Mouse (Mus musculus): ENCODE results near the gene Gnai2. TPM values are rescaled to one million over a fixed set of nuclear protein-coding genes. Genes with fewer than 3 reads are reported as not detected.
A peak's percentile ranks its signal among the peaks of the same experiment; 100 is the strongest.

Gnai2 gene
- polyA plus RNA-seq, 1 experiment, result 284 TPM

DNA sequence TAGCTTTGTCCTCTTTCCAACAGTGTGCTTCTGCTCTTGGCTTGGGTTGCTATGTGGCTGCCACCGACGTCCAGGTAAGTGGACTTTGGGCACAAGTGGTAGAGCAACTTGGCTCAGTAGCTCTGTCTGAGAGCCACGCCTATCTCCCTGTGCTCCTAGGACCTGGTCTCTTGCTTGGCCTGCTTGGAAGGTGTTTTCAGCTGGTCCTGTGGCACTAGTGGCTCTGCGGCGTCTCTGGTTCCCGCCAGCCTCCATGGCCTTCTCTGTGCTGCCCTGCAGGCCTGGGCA is 44.5 kb downstream of the Gnai2 start:
- Histone ChIP-seq H3K36me3 (ENCODE audit: control insufficient read depth, insufficient read depth, low read length, poor library complexity, severe bottlenecking) (peaks cover 35% of the 10 kb centered on the region), H3K27me3 (ENCODE audit: control insufficient read depth, insufficient read depth, low read length, poor library complexity, severe bottlenecking) (no peaks in the 10 kb centered on the region), H3K9me3 (replicated peaks; ENCODE audit: control insufficient read depth, insufficient read depth, low read length, poor library complexity, severe bottlenecking) (peaks cover 13% of the 10 kb centered on the region), H3K4me3 (ENCODE audit: low read depth, low read length) (no peak overlapping the region), H3K4me1 (ENCODE audit: control insufficient read depth, insufficient read depth, low read length) (peaks cover 2% of the 10 kb centered on the region), H3K9ac (ENCODE audit: low read depth, poor library complexity, severe bottlenecking) (no peak overlapping the region), H3K27ac (ENCODE audit: insufficient read depth, low read length) (no peak overlapping the region)
- TF ChIP-seq POLR2A (IDR thresholded peaks at IDR 0.05; ENCODE audit: insufficient read depth, low read length) (no peak), EP300 (IDR thresholded peaks at IDR 0.05; ENCODE audit: insufficient read depth, low read depth, low read length) (no peak), CTCF (IDR thresholded peaks at IDR 0.05; ENCODE audit: low read depth, low read length) (no peak)

DNA sequence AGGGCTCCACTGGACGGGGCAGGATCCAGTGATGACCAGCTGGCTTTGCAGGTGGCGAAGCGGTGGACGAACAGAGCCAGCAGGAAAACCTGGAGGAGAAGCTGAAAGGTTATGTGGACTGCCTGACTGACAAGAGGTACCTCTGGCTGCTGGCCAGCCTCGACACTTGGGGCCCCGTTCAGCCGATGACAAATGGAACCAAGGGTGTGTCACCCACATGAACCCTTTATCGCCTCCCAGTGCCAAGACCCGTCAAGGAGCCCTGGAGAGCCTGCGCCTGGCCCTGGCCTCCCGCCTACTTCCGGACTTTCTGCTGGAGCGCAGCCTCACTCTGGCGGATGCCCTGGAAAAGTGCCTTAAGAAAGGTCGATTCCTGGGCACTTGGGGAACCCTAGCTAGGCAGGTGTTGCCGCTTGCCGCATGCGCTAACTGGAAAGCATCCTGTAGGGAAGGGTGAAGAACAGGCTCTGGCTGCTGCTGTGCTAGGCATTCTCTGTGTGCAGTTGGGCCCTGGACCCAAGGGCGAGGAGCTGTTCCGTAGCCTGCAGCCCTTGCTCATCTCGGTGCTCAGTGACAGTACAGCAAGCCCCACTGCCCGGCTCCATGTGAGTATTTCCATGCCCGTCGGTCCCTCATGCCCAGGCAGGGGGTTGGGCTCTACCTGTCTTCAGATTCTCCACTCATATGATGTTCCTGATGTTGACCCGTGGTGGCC is 45.0 kb downstream of the Gnai2 start:
- no peak for TF ChIP-seq EP300 (IDR thresholded peaks at IDR 0.05; ENCODE audit: insufficient read depth, low read depth, low read length)
- no peak overlapping the region for H3K27ac ChIP-seq (ENCODE audit: insufficient read depth, low read length)
- H3K9ac ChIP-seq (ENCODE audit: low read depth, poor library complexity, severe bottlenecking), result no peak overlapping the region
- H3K9me3 ChIP-seq (replicated peaks; ENCODE audit: control insufficient read depth, insufficient read depth, low read length, poor library complexity, severe bottlenecking), result peaks cover 13% of the 10 kb centered on the region
- peaks cover 35% of the 10 kb centered on the region for H3K36me3 ChIP-seq (ENCODE audit: control insufficient read depth, insufficient read depth, low read length, poor library complexity, severe bottlenecking)
- peaks cover 2% of the 10 kb centered on the region for H3K4me1 ChIP-seq (ENCODE audit: control insufficient read depth, insufficient read depth, low read length)
- H3K27me3 ChIP-seq (ENCODE audit: control insufficient read depth, insufficient read depth, low read length, poor library complexity, severe bottlenecking), result no peaks in the 10 kb centered on the region
- H3K4me3 ChIP-seq (ENCODE audit: low read depth, low read length), result no peak overlapping the region

DNA sequence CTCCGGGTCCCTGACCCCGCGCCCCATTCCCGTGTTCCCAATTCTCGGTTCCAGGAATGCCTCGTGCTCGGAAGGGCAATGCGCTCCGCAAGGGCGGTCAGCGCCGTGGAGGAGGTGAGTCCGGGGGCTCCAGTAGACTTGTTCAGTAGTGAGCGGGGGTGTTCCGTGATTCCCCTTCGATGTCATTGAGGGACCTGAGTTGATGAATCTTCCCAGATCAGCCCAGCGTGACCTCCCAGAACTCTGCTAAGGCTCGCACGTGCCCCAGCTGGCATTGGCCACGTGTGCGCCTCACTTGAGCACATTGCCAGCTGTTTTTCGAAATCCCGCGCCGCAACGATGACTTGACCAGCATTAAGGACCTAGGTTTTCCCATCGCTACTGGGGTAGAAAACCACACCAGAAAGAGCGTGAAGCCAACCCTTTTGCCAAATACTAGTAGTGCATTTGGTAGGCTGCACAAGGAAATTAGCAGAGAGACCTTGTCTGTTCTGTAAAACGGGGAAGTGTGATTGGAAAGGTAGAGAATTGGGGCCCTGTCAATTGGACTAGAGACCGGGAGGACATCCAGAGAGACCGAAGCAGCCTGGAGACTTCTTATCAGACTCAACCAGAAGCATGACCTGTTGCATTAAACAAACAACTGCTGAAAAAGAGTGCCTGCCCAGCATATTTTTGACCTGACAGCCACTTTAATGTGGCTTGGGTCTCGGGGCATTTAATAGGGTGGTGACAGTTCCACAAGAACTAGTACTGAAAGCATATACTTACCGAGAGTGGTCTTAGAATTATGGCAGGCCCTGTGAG is 47.1 kb downstream of the Gnai2 start:
- peak overlapping the region; percentile 68 for H3K9ac ChIP-seq (ENCODE audit: low read depth, poor library complexity, severe bottlenecking)
- H3K36me3 ChIP-seq (ENCODE audit: control insufficient read depth, insufficient read depth, low read length, poor library complexity, severe bottlenecking), result peaks cover 35% of the 10 kb centered on the region
- no peaks in the 10 kb centered on the region for H3K27me3 ChIP-seq (ENCODE audit: control insufficient read depth, insufficient read depth, low read length, poor library complexity, severe bottlenecking)
- H3K4me1 ChIP-seq (ENCODE audit: control insufficient read depth, insufficient read depth, low read length), result peaks cover 2% of the 10 kb centered on the region
- H3K9me3 ChIP-seq (replicated peaks; ENCODE audit: control insufficient read depth, insufficient read depth, low read length, poor library complexity, severe bottlenecking), result peaks cover 13% of the 10 kb centered on the region
- H3K4me3 ChIP-seq (ENCODE audit: low read depth, low read length), result peak overlapping the region; percentile 90
- TF ChIP-seq CTCF (IDR thresholded peaks at IDR 0.05; ENCODE audit: low read depth, low read length) (no peak), POLR2A (IDR thresholded peaks at IDR 0.05; ENCODE audit: insufficient read depth, low read length) (no peak), EP300 (IDR thresholded peaks at IDR 0.05; ENCODE audit: insufficient read depth, low read depth, low read length) (no peak)
- no peak overlapping the region for H3K27ac ChIP-seq (ENCODE audit: insufficient read depth, low read length)

DNA sequence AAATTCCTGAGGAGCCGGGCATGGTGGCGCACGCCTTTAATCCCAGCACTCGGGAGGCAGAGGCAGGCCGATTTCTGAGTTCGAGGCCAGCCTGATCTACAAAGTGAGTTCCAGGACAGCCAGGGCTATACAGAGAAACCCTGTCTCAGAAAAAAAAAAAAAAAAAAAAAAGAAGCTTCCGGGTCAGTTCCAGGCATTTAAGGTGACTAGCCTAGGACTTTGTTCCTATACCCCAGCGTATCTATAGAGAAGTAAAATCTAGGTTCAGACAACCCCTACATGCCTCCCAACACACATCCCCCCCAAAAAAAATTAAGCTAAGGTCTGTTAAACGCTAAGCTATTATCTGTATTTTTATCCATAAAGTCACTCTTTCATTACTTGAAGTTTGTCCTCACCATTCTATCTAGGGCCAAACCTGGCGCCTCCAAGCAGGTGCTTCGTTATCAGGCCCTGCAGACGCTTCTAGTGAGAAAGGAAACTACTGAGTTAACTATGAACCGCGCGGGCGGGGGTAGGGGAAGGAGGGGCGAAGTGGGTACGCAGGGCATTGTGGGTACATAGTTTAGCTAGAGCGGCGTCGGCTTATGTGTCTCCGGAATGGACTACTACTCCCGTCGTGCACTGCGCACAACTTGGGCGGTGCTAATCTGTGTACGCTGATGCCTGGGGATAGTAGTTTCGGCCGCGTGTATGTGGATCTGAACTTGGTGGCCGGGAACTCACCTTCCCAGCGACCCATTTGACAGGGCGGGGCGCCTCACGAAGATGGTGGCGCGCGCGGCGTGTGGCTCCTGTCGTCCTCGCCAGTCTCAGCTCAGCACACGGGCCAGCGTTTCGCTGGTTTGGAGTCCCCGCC is 48.0 kb downstream of the Gnai2 start, which contains the start of gene Ifrd2:
Gene Ifrd2, plus strand, starts transcription at position 669 of the 859 bp plus-strand sequence.
- Histone ChIP-seq H3K9me3 (replicated peaks; ENCODE audit: control insufficient read depth, insufficient read depth, low read length, poor library complexity, severe bottlenecking) (peaks cover 13% of the 10 kb centered on the region), H3K4me1 (ENCODE audit: control insufficient read depth, insufficient read depth, low read length) (peaks cover 2% of the 10 kb centered on the region), H3K36me3 (ENCODE audit: control insufficient read depth, insufficient read depth, low read length, poor library complexity, severe bottlenecking) (peaks cover 30% of the 10 kb centered on the region), H3K4me3 (ENCODE audit: low read depth, low read length) (peak within 1 kb of the TSS; percentile 90), H3K27ac (ENCODE audit: insufficient read depth, low read length) (no peak within 1 kb of the TSS), H3K9ac (ENCODE audit: low read depth, poor library complexity, severe bottlenecking) (peak within 1 kb of the TSS; percentile 68), H3K27me3 (ENCODE audit: control insufficient read depth, insufficient read depth, low read length, poor library complexity, severe bottlenecking) (no peaks in the 10 kb centered on the region)
- no peak for TF ChIP-seq POLR2A (IDR thresholded peaks at IDR 0.05; ENCODE audit: insufficient read depth, low read length)
- 0 out of 2 replicates have a peak, but pooled peaks have one; percentile 16 for TF ChIP-seq EP300 (IDR thresholded peaks at IDR 0.05; ENCODE audit: insufficient read depth, low read depth, low read length)
- no peak for TF ChIP-seq CTCF (IDR thresholded peaks at IDR 0.05; ENCODE audit: low read depth, low read length)

DNA sequence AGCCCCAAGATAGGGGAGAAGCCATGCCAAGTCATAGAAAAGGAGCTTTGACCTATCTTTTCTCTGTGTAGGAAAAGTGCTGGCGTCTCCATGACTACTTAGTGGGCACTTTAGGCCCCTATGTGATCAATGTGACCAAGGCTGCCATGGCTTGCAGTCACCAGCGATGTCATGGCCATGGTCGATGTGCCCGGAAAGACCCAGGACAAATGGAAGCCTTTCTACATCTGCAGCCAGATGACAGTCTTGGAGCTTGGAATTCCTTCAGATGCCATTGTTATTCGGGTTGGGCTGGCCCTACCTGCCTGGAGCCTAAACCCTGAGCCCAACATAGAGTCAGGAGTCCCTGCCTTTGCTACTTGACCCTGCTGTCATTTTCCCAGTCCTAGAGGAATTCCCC is 48.7 kb downstream of the Gnai2 start:
- peaks cover 13% of the 10 kb centered on the region for H3K9me3 ChIP-seq (replicated peaks; ENCODE audit: control insufficient read depth, insufficient read depth, low read length, poor library complexity, severe bottlenecking)
- no peaks in the 10 kb centered on the region for H3K27me3 ChIP-seq (ENCODE audit: control insufficient read depth, insufficient read depth, low read length, poor library complexity, severe bottlenecking)
- no peak overlapping the region for H3K4me3 ChIP-seq (ENCODE audit: low read depth, low read length)
- no peak for TF ChIP-seq EP300 (IDR thresholded peaks at IDR 0.05; ENCODE audit: insufficient read depth, low read depth, low read length)
- no peak for TF ChIP-seq CTCF (IDR thresholded peaks at IDR 0.05; ENCODE audit: low read depth, low read length)
- TF ChIP-seq POLR2A (IDR thresholded peaks at IDR 0.05; ENCODE audit: insufficient read depth, low read length), result no peak
- no peak overlapping the region for H3K27ac ChIP-seq (ENCODE audit: insufficient read depth, low read length)
- peaks cover 2% of the 10 kb centered on the region for H3K4me1 ChIP-seq (ENCODE audit: control insufficient read depth, insufficient read depth, low read length)
- no peak overlapping the region for H3K9ac ChIP-seq (ENCODE audit: low read depth, poor library complexity, severe bottlenecking)
- H3K36me3 ChIP-seq (ENCODE audit: control insufficient read depth, insufficient read depth, low read length, poor library complexity, severe bottlenecking), result peaks cover 23% of the 10 kb centered on the region

All from ES-Bruce4 (cell line).